Mouse (Mus musculus): ENCODE measurements around the gene Isy1.

Isy1 gene

DNA sequence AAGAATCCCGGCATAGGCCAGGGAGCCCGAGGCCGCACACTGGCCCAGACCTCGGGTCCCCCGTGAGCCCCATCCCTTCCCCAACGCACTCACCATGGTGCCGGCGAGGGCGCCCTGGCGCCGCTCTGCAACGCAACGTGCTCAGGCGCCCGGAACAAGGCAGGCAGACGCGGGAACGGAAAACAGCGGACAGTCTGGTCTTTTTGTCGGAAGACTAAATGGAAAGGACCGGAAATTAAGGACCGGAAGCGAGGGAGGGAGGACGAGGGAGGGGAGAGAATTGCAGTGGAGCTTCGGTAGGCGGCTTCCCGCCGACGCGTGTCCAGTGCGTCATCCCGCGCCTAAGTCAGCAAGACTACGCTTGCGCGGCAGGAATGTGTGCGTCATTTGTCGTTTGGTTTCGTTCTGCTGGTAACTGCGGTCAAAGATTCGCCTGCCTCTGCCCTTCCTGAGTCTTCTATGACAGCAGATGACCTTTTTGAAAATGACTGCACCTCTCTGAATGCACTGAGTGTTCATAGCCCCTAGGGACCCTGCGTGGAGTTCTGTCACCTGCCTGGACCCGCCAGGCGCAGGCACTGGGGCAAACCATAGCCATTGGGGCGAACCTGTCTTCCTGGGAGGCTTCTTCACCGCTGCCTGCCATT lies at the start of gene Isy1:
Isy1 (minus strand) TSS at position 248 of the 647 bp plus-strand sequence.
- DNase-seq (ENCODE audit: low spot score): peak; percentile 97

DNA sequence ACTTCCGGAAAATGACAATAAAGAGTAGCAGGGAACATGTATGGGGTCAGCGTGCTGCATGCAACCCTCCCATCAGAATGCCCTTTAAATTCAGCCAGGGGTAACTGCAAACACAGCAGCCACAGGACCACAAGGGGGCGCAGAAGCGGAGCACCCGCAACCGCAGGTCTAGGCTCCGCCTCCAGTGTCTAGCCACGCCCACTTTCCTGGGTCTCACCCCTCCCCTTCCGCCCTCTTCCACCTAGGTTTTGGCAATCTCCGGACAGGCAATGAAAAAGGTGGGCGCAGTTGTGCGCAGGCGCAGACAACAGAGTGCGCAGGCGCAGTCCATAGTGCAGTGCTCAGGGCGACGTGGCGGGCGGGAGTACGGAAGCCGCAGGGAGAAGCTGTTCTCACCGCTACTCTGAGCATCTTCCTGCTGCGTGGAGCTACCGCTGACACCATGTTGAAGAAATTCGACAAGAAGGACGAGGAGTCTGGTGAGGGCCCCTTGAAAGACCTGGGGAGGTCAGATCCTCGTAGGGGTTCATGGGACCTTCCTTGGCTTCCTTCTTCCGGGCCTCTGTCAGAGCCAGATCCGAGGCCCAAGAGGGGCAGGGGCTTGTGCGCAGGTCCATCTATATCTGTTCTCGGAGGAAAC lies 49.1 kb upstream of the Isy1 start, which contains the start of gene Copg1:
Copg1 (plus strand) TSS at position 221 of the 640 bp plus-strand sequence.
- DNase-seq (ENCODE audit: low spot score): peak; percentile 100

DNA sequence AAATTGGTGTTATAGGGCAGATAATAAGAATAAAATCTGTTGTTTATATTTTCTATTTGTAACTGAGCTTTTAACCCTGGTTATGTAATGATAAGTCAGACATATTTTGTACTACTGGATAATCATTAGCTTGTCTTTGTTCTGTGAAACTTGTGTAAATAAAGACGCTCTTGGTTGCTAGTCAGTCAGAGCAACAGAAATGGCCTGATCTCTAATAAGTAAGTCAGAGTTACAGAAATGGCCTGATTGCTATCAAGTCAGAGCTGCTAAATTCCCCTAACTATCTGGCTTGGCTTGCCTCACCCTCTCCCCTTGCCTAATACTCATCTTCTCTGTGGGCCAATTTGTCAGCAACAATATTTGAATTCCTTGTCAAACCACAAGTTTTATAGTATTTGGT lies 48.1 kb upstream of the Isy1 start:
- no peak for DNase-seq (ENCODE audit: low spot score)

- peak; percentile 56 for DNase-seq (ENCODE audit: low spot score)
Observed at GRCm38 (mm10) chr6:87882816-87883215, 44.2 kb upstream of the Isy1 start.

GRCm38 (mm10) chr6:87882221-87882620 lies 43.6 kb upstream of the Isy1 start:
- DNase-seq (ENCODE audit: low spot score): no peak

GRCm38 (mm10) chr6:87879628-87880027 lies 41.0 kb upstream of the Isy1 start:
- DNase-seq (ENCODE audit: low spot score): no peak

DNA sequence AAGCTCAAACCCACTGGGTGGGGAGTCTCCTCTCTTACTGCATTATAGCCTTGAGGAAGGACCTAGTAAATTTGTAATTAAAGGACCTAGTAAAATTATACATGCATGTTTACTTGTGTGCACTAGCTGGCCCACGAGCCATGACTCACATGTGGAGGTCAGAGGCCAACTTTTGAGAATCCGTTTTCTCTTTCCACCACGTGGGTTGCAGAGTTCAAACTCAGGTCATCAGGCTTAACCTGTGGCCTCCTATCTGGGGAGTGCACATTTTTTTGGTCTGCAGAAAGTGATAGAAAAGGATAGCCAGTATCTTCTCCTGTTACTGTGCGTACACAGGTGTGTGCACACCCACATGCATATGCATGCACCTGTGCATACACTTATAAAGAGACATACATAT lies 40.4 kb upstream of the Isy1 start:
- DNase-seq (ENCODE audit: low spot score): no peak

- no peak for DNase-seq (ENCODE audit: low spot score)
Observed at GRCm38 (mm10) chr6:87876068-87876643, 37.6 kb upstream of the Isy1 start.

- DNase-seq (ENCODE audit: low spot score): no peak
Observed at GRCm38 (mm10) chr6:87875562-87875961, 37.0 kb upstream of the Isy1 start.

DNA sequence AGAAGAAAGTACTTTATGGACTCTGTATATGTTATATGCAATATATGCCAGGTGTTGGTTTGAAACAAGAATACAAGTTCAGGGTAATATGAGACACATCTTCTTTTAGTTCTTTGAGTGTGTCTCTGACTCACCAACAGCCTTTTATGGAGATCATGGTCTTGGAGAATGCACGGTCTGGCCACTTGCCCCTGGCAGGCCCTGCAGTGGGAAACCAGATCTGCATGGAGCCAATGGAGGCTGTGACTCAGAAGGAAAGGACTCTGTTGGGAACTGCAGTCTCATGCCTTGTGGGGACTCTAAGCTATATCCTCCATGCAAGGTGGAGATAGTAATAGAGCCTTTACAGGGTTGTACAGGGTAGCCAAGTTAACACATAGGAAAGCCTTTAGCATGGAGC lies 36.5 kb upstream of the Isy1 start:
- no peak for DNase-seq (ENCODE audit: low spot score)

DNA sequence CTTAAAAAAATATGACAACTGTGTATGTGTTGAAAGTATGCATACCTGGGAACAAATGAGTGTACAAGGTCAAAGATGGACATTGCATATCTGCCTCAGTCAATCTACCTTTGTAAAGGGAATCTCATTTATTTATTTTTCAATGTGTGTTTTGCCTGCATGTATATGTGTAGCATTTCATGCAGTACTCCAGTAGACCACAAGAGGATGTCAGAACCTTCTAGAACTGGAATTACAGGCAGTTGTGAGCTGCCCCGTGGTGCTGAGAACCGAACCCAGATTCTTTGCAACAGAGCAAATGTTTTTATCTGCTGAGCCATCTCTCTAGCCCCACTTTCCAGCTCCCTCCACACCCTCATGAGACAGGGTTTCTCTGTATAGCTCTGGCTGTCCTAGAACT lies 35.4 kb upstream of the Isy1 start:
- no peak for DNase-seq (ENCODE audit: low spot score)

DNA sequence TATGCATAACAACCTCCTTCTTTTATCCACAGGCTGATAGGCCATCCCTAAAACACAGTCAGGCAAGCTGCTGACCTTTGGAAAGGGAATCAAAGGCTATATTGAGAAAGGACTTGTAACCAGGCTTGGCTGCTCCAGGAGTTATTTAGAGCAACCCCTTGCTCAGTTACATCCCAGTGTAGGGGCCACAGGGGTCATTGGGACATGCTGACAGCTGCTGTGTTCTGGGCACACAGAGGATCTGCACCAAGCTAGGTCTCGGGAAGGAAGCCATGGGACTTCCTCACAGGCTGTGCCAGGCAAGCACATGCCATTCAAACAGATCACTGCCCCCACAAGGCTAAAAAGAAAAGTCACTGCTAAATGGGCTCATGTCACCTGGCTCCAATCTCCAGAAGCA lies 34.5 kb upstream of the Isy1 start:
- DNase-seq (ENCODE audit: low spot score): no peak

GRCm38 (mm10) chr6:87871240-87871639 lies 32.6 kb upstream of the Isy1 start:
- no peak for DNase-seq (ENCODE audit: low spot score)

DNA sequence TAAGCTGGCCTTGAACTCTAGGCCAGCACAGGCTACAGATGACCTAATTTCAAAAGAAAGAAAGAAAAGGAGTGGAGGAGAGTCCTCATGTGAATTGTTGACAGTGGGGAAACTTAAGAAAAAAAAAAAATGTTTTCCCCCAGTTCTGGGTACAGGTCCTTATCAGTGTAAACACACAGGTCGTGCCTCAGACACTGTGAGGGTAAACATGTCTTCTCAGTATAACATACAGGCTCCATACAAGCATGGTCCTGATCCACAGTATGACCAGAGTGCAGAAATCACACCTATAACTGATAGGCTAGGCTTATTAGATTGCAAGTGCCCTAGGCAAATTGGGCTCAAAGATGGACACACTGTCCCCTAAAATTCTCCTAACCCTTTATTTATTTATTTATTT lies 31.8 kb upstream of the Isy1 start:
- DNase-seq (ENCODE audit: low spot score): no peak

DNA sequence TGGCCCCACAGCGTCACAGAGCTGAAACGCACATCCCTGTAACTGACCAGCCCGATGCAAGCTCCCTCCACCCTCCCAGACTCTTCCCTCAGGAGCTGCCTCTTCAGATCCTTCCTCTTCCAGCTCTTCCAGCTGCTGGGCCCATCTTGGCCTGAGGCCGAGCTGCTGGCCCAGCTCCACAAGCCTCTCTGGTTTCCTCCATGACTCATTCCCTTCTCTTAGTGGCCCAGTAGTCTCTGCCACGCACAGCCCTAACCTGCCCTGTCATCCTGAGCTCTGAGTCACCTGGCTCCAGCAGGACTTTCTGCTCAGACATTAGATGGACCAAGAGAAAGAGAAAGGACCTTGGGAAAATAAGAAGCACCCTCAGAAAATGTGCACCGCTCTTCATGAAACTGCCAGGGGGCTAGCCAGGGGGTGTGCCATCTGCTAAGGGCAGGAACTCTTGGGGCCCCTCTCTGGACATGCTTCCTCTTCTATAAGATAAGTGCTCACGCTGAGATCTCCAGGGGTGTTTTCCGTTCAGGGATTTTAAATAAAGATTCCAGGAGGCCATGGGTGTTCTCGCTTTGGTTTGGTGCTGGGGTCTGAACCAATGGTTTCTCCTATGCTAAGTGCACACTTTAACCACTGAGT lies 30.4 kb upstream of the Isy1 start:
- DNase-seq (ENCODE audit: low spot score): no peak

DNA sequence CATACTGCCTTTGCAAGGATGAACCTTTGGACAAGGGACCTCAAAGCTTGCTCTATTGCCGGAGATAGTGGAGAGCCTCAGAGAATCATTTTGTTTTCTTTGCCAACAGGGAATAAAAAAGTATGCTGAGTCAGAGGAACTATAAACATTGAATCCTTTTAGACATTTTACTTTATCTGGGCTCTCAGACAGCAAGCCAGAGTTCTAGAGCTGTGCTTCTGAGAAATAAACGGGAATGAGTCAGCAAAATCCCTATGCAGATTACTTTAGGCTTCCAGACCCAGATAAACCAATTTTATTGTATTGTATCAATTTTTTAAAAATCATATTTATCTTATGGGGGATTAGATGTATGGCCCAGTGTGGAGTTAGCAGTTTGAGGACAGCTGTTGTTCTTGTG lies 28.7 kb upstream of the Isy1 start:
- no peak for DNase-seq (ENCODE audit: low spot score)

GRCm38 (mm10) chr6:87866211-87866610 lies 27.6 kb upstream of the Isy1 start:
- no peak for DNase-seq (ENCODE audit: low spot score)

DNA sequence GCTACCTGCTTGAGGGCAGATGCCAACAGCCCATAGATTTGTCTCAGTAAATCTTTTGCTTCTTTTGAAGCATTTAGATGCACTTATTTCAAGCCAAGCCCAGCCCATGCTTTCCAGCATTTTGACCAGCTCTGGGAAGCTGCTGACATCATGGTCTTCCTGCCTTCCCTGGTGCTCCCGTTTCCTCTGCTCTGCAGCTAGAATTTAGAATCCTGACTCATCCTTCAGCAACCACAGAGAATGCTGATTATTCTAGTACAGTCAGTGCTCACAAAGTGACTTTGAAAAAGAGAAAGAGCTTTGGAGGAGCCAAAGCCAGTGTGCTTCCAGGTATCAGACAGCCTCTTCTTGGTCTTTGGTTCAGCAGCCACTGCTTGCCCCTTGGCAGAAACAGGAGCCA lies 18.5 kb upstream of the Isy1 start:
- DNase-seq (ENCODE audit: low spot score): no peak

DNA sequence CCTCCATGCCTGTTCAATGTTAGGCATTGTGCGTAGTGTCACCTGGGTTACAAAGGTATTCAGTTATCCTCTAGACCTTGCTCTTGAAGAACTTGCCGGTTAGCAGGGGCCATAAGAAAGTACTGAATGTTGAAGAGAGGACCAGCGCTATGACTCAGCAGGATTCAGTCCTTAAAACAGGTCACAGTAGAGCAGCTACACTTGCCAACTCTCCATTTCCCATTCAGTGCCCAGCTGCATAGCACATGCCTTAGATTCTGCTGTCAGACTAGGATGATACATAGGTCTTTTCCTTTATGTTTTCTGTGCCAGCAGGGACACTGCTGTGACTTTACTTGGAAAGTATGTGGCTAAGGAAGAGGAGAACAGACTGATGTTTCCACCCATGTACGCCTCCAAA lies 14.8 kb upstream of the Isy1 start:
- no peak for DNase-seq (ENCODE audit: low spot score)

DNA sequence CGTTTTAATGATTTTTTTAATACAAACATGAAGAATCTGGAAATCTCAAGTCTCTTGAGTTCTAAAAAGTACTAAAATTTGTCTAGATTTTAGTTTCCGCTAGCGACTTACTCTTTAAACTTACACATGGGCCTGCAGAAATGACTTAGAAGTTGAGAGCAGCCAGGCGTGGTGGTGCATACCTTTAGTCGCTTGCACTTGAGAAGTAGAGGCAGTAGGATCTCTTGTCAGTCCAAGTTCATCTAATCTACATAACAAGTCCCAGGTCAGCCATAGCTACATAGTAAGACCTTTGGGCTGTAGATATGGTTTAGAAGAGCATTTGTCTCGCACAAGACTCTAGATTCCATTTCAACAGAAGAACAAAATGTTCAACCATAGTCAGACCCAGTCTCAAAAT lies 13.3 kb upstream of the Isy1 start:
- no peak for DNase-seq (ENCODE audit: low spot score)

DNA sequence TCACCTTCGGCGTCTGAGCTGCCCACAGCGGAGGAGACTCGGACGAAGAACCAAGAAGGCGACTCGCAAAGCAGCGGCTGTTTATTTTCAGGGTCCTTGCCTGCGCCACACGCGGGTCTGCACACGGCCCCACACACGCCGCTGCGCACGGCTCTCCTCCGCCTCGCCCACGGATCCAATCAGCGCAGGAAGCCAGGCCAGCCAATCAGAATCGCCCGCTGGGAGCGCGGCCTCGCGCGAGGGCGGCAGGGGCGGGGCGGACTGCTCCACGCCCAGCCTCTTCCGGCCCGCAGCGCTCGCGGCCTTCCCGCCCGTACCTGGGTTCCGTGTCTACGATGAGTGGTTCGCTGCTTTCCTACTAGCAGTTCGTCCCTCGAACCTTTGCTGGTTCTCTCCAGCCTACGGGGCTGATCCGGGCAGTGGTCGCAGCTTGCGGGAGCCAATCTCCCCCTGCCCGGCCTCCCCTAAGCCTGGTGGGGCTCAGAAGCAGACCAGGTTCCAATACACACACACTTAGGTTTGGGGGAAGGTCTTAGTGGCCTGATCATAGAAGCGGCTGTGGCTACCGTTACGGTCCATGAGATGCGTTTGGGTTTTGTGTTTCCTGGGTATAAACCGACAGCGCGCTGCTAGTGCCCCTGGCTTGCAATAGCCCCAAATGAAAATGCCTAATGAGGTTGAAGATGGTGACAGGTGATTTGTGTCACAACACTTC lies 12.5 kb upstream of the Isy1 start, which contains the start of gene Cnbp:
Cnbp (minus strand) TSS at position 207 of the 715 bp plus-strand sequence.
- DNase-seq (ENCODE audit: low spot score): peak; percentile 97

- peak; percentile 42 for DNase-seq (ENCODE audit: low spot score)
Observed at GRCm38 (mm10) chr6:87850155-87850899, 11.7 kb upstream of the Isy1 start.

Measured in layer of hippocampus, adult 11-12 months (tissue).